Mouse (Mus musculus): ENCODE measurements at regions not wholly inside any gene's neighbourhood (a gene's known extent, or its start where the extent isn't known, plus 50 kb on each side); places are given as distances from the start of the nearest gene placed in this dataset.

DNA sequence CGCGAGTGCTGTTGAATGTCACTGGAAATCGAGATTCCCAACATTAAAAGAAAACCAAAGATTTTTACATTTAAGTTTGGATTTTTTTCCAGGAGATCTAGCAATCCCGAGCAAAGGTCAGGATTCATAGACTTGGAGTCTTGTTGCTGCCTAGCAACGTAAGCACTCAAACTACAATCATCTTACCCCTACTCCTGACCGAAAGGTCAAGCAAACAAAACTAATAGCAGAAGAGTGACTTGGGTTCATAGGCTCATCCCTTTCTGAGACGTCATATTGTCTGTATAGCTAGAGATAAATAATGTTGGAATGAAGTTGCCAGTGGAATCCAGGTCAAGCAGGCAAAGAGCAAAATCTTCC is 169.9 kb downstream of the Pik3r1 start:
- Histone ChIP-seq H3K4me3 (ENCODE audit: insufficient read depth, low read length) (no peak overlapping the region), H3K27ac (ENCODE audit: insufficient read depth, low read depth, low read length) (no peak overlapping the region), H3K4me1 (ENCODE audit: control insufficient read depth, insufficient read depth, low read length) (no peaks in the 10 kb centered on the region)
- TF ChIP-seq CTCF (IDR thresholded peaks at IDR 0.05; ENCODE audit: low read depth, low read length), result no peak
- no peak for TF ChIP-seq POLR2A (IDR thresholded peaks at IDR 0.05; ENCODE audit: borderline replicate concordance, low read depth, low read length)

DNA sequence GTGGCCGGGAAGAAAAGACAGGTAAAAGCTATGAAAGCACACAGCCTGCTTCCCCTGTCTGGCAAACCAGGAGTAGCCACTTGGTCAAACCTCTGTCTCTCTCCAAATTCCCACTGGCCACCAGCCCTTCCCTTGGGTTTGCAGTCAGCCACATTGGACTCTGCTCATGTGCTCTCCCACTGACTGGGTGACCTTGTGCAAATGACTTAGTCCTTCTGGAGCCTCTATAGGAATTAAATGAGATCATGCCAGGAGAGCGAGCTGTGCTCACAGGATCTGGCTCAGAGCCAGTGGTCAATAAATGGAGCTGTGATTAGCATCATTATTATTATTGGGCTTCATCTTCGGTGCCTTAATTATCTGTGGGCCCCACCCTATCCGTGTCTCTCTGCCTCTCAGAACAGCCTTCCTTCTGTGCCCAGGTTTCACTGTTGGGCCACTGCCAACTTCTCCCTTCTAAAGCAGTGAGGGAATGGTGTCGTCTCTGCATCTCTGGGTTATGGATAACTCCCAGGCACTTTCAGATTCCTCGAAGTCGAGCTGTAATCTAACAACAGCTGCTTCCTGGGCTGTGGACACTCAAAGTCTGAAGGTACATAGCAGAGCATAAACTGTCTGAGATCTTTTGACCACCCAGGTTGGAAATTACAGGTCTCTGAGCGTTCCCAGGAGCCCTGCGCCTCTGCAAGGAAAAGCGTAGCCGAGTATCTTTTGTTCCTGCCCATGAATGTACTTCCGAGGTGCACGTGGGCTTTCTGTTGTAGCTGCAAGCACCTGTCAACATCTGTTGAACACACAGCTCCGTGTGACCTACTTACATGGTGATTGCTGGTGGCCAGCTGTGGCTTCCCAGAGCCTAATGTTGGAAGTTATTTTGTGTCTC is 170.5 kb downstream of the Pik3r1 start:
- TF ChIP-seq CTCF (IDR thresholded peaks at IDR 0.05; ENCODE audit: low read depth, low read length), result no peak
- TF ChIP-seq POLR2A (IDR thresholded peaks at IDR 0.05; ENCODE audit: borderline replicate concordance, low read depth, low read length), result no peak
- Histone ChIP-seq H3K27ac (ENCODE audit: insufficient read depth, low read depth, low read length) (no peak overlapping the region), H3K4me3 (ENCODE audit: insufficient read depth, low read length) (no peak overlapping the region), H3K4me1 (ENCODE audit: control insufficient read depth, insufficient read depth, low read length) (peaks cover 2% of the 10 kb centered on the region; the same call in 1 of the 2 replicates)

DNA sequence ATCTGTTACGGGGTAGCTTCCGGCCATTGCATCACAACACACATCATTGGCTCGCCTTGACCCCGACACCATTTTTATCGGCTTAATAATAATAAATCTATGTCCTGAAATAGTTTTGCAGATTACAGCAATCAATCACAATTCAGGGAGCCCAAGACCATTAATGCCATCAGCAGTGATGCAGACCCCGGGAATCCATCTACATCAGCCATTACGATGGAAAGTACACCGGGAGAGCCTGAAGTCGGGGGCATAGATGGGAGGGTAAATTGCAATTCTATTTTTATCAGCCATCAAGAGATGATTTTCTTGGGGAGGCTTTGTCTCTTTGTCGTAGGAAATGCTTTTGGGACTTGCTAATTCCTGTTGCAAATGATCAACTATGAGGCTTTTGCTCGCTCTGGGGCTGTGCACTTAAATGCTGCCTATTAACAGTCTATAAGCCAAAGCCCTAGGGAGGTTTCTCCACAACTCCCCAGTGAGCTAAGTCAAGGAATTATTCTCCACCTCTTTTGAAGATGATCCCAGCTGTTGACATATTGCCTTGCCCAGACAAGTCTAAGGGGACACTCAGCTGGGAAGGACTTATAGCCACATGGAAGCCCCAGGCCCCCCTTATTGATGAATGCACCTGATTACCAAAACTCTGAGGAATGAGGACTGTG is 173.4 kb downstream of the Pik3r1 start:
- Histone ChIP-seq H3K27ac (ENCODE audit: insufficient read depth, low read depth, low read length) (no peak overlapping the region), H3K4me1 (ENCODE audit: control insufficient read depth, insufficient read depth, low read length) (peaks cover 3% of the 10 kb centered on the region; the same call in 1 of the 2 replicates), H3K4me3 (ENCODE audit: insufficient read depth, low read length) (no peak overlapping the region)
- TF ChIP-seq CTCF (IDR thresholded peaks at IDR 0.05; ENCODE audit: low read depth, low read length) (no peak), POLR2A (IDR thresholded peaks at IDR 0.05; ENCODE audit: borderline replicate concordance, low read depth, low read length) (no peak)

DNA sequence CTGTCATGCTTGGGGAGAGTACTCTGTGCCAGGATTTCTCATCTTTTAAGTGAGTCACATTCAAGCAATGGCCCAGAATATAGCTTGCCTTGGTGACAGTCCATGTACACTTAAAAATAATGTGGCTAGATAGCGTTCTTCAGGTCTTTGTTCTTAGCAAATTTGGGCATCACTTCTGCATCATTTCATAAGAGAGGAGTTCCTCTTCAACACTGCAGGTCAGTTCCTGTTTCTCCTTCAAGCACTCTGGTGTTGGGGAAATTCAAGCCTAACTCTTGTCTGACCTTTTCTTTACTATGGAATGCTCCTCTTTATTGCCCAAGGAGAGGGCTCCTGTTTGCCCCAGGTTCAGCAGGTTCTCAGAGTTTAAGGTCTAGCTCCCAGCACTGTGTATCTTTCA is 175.7 kb downstream of the Pik3r1 start:
- TF ChIP-seq POLR2A (IDR thresholded peaks at IDR 0.05; ENCODE audit: borderline replicate concordance, low read depth, low read length), result no peak
- TF ChIP-seq CTCF (IDR thresholded peaks at IDR 0.05; ENCODE audit: low read depth, low read length), result no peak
- peaks cover 3% of the 10 kb centered on the region; the same call in 1 of the 2 replicates for H3K4me1 ChIP-seq (ENCODE audit: control insufficient read depth, insufficient read depth, low read length)
- no peak overlapping the region for H3K27ac ChIP-seq (ENCODE audit: insufficient read depth, low read depth, low read length)
- H3K4me3 ChIP-seq (ENCODE audit: insufficient read depth, low read length), result no peak overlapping the region

DNA sequence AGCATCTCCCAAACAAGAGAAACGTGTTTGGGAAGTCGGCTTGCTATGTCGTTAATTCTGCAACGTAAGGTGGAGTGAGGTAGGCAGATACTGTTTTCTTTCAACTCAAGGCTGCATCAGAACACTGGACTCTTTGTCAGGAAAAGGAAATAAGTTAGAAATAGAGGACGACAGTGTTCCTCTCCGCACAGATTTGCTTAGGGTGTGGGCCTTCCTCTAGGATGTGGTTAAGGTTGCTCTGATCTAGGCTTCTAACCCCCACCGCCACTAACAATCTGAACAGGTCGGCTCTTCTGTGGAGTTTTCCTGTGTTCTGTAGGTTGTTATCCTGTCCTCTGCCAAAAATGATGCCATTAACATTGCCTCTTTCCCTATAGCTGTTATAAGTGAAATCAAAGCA is 179.1 kb downstream of the Pik3r1 start:
- Histone ChIP-seq H3K4me3 (ENCODE audit: insufficient read depth, low read length) (no peak overlapping the region), H3K27ac (ENCODE audit: insufficient read depth, low read depth, low read length) (no peak overlapping the region), H3K4me1 (ENCODE audit: control insufficient read depth, insufficient read depth, low read length) (peaks cover 3% of the 10 kb centered on the region; the same call in 1 of the 2 replicates)
- no peak for TF ChIP-seq POLR2A (IDR thresholded peaks at IDR 0.05; ENCODE audit: borderline replicate concordance, low read depth, low read length)
- no peak for TF ChIP-seq CTCF (IDR thresholded peaks at IDR 0.05; ENCODE audit: low read depth, low read length)

DNA sequence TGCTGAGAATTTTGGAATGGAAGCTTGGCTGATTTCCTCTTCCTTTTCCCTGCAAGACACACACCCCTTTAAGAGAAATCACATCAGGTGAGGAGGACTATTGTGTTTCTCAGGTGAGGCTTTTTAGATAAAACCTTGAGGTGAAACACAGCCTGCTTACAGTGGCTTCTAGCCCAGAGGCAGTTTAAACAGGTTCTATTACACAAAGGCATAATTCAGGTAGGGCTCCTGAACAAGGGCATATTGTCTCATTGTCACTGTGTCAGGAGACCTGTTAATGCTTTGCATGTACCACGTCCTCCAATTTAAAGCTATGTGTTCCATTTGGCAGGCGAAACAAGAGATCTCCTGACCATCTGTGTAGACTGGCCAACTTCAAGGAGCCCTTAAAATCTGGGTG is 181.2 kb downstream of the Pik3r1 start:
- no peak for TF ChIP-seq CTCF (IDR thresholded peaks at IDR 0.05; ENCODE audit: low read depth, low read length)
- no peak for TF ChIP-seq POLR2A (IDR thresholded peaks at IDR 0.05; ENCODE audit: borderline replicate concordance, low read depth, low read length)
- no peak overlapping the region for H3K27ac ChIP-seq (ENCODE audit: insufficient read depth, low read depth, low read length)
- no peaks in the 10 kb centered on the region for H3K4me1 ChIP-seq (ENCODE audit: control insufficient read depth, insufficient read depth, low read length)
- H3K4me3 ChIP-seq (ENCODE audit: insufficient read depth, low read length), result no peak overlapping the region

DNA sequence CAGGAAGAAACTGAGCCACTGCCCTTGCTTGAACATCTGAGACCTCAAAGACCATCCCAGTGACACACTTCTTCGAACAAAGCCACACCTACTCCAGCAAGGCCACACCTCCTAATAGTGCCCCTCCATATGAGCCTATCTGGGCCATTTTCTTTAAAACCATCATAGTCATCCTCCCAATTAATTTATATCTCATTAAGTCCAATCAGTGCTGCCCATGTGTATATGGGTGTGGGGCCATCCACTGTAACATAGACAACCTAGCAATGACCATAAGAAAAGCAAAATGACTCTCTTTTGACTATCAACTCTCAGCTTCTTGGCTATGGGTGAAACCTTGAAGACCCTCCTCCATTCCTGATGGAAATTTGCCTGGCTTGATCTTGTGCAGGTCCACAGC is 191.5 kb downstream of the Pik3r1 start:
- TF ChIP-seq CTCF (IDR thresholded peaks at IDR 0.05; ENCODE audit: low read depth, low read length) (no peak), POLR2A (IDR thresholded peaks at IDR 0.05; ENCODE audit: borderline replicate concordance, low read depth, low read length) (no peak)
- Histone ChIP-seq H3K27ac (ENCODE audit: insufficient read depth, low read depth, low read length) (no peak overlapping the region), H3K4me1 (ENCODE audit: control insufficient read depth, insufficient read depth, low read length) (no peaks in the 10 kb centered on the region), H3K4me3 (ENCODE audit: insufficient read depth, low read length) (no peak overlapping the region)

DNA sequence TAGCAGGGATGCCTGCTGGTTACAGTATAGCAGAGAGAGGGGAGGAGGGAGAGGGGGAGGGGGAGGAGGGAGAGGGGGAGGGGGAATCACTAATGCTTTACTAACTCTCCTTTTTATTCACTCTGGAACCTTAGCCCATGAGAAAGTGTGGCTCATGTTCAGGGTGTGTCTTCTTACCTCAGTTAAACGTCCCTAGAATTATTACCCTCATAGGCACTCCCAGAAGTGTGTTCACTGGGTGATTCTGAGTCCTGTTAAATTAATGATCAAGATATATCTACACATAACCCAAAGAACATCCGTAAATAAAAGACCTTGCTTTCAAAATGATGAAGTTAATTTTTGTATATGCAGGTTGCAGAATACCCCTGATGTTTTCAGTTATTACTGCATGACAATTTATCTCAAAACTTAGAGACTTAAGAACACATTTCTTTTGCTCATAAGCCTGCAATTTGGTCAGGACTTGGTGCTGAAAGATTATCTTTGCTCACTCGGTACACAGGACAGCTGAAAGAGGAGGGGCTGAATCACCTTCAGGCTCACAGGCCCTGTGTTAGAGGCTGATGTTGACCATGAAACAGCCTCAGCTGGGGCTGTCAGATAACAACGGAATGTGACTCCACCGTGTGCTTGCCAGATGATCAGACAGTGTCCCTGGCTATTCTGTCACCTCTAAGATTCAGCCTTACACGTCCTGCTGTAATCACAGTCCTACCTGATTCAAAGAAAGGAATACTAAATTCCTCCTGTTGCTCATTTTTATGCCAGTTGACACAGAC is 195.0 kb downstream of the Pik3r1 start:
- peaks cover 7% of the 10 kb centered on the region for H3K4me1 ChIP-seq (ENCODE audit: control insufficient read depth, insufficient read depth, low read length)
- no peak for TF ChIP-seq CTCF (IDR thresholded peaks at IDR 0.05; ENCODE audit: low read depth, low read length)
- TF ChIP-seq POLR2A (IDR thresholded peaks at IDR 0.05; ENCODE audit: borderline replicate concordance, low read depth, low read length), result no peak
- no peak overlapping the region for H3K4me3 ChIP-seq (ENCODE audit: insufficient read depth, low read length)
- no peak overlapping the region for H3K27ac ChIP-seq (ENCODE audit: insufficient read depth, low read depth, low read length)

DNA sequence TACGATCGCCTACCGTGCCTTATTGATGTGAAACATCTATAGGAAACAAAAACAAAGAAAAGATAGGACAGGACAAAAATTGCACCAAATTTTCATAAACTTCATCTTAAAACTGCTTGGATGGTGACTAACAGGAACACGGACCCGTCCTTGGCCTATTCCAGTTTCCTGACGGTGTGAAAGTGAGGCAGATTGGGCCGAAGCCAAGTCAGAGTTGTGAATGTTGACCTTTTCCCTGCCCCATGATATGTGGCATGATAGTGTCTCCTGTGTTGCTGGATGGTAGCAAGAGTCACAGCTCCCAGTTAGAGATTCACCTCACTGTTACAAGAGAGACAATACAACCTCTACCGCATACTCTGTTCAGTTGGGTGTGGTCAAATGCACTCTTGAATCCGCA is 195.8 kb downstream of the Pik3r1 start:
- H3K4me1 ChIP-seq (ENCODE audit: control insufficient read depth, insufficient read depth, low read length), result peaks cover 7% of the 10 kb centered on the region
- H3K4me3 ChIP-seq (ENCODE audit: insufficient read depth, low read length), result no peak overlapping the region
- TF ChIP-seq POLR2A (IDR thresholded peaks at IDR 0.05; ENCODE audit: borderline replicate concordance, low read depth, low read length), result no peak
- no peak for TF ChIP-seq CTCF (IDR thresholded peaks at IDR 0.05; ENCODE audit: low read depth, low read length)
- H3K27ac ChIP-seq (ENCODE audit: insufficient read depth, low read depth, low read length), result no peak overlapping the region

Measured in bone marrow macrophage, adult 2 months (primary cell).